Mouse (Mus musculus): Measurements from ENCODE around the gene Gm5741. TPM values are rescaled to one million over a fixed set of nuclear protein-coding genes. Genes with fewer than 3 reads are reported as not detected.
"Not testable (repeated sequence)": the region's sequence is repeated elsewhere in the genome, so short reads cannot be mapped to it uniquely, and the experiment has no call there.

Gm5741 gene
- total and polyA plus RNA-seq, 2 experiments from 2014 or later: 3.0 TPM; not detected in 1

DNA sequence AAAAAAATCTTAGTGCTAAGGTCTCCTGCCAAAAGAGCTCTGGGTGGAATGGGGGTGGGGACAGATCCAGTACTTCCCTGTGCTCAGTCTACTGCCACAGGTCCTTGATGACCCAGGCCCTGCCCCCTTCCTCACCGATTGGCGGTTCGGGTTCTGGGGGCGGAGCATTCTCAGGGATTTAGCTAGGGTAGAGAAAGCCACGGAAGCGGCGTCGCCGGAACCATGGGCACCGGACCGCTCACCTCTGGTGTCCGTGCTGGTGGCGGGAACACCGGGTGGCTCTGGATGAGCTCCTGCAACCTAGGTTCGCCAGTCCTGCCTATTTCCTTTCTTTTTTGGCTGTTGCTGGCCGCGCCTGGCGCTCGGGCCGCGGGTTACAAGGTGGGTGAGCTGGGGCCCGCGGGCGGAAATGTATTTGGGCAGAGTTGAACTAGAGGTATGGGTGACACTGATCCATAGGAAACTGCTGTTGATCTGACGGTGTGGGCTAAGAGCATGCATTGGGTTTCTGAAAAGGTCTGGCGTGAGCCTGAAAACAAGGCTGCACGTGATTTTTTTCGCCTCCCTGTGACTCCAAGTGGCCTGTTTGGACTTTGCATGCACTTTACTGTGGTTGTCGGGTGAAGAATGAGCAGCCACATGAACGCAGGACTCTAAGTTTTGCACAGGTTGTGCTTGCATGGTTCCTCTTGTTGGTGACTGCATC is 15.5 kb upstream of the Gm5741 start, which contains the start of gene Man2b1:
TSS of gene Man2b1 (plus strand) at position 163 of the 706 bp plus-strand sequence.
- WGBS: 3% methylated on average over 30 of the region's 30 CpGs
- TF ChIP-seq CTCF (IDR thresholded peaks at IDR 0.05; ENCODE audit: low read depth): peak; percentile 55
- Histone ChIP-seq H3K9me3 (ENCODE audit: low read length) (no peaks in the 10 kb centered on the region), H3K27ac (ENCODE audit: low read depth, low read length) (no peak within 1 kb of the TSS), H3K36me3 (ENCODE audit: insufficient read depth) (peaks cover 16% of the 10 kb centered on the region), H3K4me2 (ENCODE audit: low read depth) (peak within 1 kb of the TSS; percentile 79), H3K27me3 (ENCODE audit: insufficient read depth, low read length) (no peaks in the 10 kb centered on the region), H3K9ac (peak within 1 kb of the TSS; percentile 74), H3K4me3 (ENCODE audit: low read depth, low read length) (peak within 1 kb of the TSS; percentile 65), H3K4me1 (ENCODE audit: insufficient read depth) (peaks cover 16% of the 10 kb centered on the region)
- DNase-seq (peak; percentile 84), ATAC-seq (peak; percentile 93)

DNA sequence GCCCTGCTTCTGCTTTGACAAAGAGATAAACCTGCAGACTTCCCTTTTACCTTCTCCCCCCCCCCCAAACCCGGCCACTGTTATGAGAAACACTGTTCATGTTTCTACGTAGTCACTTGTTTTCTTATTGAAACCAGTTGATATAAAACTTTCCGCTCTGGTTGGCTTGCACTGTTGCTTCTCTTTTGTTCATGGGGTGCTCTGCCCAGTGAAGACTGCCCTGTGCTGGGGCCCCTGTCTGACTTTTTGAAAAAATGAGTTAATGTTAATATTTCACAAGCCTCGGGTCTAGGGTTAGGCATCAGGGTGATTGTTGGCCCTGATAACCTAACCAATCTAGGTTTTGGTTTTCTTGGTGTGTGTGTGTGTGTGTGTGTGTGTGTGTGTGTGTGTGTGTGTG is 14.4 kb upstream of the Gm5741 start:
- ATAC-seq; H3K27ac ChIP-seq (ENCODE audit: low read depth, low read length); H3K4me2 ChIP-seq (ENCODE audit: low read depth); H3K9ac ChIP-seq; H3K36me3 ChIP-seq (ENCODE audit: insufficient read depth); H3K4me3 ChIP-seq (ENCODE audit: low read depth, low read length); H3K9me3 ChIP-seq (ENCODE audit: low read length); H3K27me3 ChIP-seq (ENCODE audit: insufficient read depth, low read length); DNase-seq: not testable (repeated sequence)
- 92% methylated on average over 4 of the region's 4 CpGs for WGBS
- peaks cover 16% of the 10 kb centered on the region for H3K4me1 ChIP-seq (ENCODE audit: insufficient read depth)

DNA sequence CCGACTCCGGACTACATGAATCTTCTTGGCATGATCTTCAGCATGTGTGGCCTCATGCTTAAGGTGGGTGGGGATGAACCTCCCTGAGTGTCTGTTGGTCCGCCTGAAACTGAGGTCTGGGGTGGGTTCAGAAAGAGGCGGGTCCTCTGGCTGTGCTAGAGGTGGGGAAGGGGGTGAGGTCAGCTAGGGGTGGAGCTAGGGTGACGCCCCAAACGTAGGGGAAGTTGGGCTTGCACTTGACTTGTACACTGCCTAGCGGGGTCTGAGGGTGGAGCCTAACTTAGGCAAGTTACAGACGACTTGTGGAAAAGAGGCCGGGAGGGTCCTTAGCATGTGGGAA is 13.4 kb upstream of the Gm5741 start, which contains the start of gene Wdr83:
TSS of gene Wdr83 (minus strand) at position 91 of the 340 bp plus-strand sequence.
- peaks cover 16% of the 10 kb centered on the region for H3K4me1 ChIP-seq (ENCODE audit: insufficient read depth)
- DNase-seq (no peak), ATAC-seq (no peak)
- H3K9me3 ChIP-seq (ENCODE audit: low read length): no peaks in the 10 kb centered on the region
- peak within 1 kb of the TSS; percentile 99 for H3K4me2 ChIP-seq (ENCODE audit: low read depth)
- H3K4me3 ChIP-seq (ENCODE audit: low read depth, low read length): peak within 1 kb of the TSS; percentile 83
- TF ChIP-seq CTCF (IDR thresholded peaks at IDR 0.05; ENCODE audit: low read depth): no peak
- H3K27ac ChIP-seq (ENCODE audit: low read depth, low read length): peak within 1 kb of the TSS; percentile 69
- H3K27me3 ChIP-seq (ENCODE audit: insufficient read depth, low read length): no peaks in the 10 kb centered on the region
- whole genome bisulfite sequencing: 3% methylated on average over 9 of the region's 9 CpGs
- peak within 1 kb of the TSS; percentile 78 for H3K9ac ChIP-seq
- H3K36me3 ChIP-seq (ENCODE audit: insufficient read depth): peaks cover 9% of the 10 kb centered on the region

DNA sequence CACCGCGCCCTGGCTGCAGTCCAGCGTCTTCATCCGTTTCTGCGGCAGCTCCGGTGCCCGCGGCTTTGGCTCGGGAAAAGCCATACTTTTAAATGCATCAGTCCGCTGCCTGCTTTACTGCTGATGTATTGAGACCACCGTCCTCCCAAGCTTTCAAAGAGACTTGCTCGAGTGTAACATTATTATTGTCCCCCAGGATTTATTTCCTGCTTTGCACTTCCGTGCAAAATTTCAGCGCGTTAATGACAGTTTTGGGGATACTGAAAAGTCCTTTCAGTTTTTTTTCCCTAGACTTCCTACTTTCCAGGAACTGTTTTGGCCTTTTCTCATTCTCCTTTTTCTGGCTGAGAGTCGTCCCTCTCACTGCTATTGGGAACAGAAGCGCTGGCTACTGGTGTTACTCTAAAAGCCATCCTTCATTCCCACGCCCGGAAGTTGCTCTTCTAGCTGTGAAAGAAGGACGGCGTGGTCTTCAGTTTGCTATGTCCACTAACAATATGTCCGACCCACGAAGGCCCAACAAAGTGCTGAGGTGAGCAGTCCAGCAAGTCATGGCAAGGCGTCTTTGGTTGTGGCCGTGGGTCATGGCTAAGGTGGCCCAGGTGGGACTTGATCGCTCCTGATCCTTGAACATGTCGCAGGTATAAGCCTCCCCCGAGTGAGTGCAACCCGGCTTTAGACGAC is 12.9 kb upstream of the Gm5741 start, which contains the start of gene Wdr83os:
TSS of gene Wdr83os (plus strand) at position 209 of the 684 bp plus-strand sequence.
- Histone ChIP-seq H3K27ac (ENCODE audit: low read depth, low read length) (peak within 1 kb of the TSS; percentile 69), H3K27me3 (ENCODE audit: insufficient read depth, low read length) (no peaks in the 10 kb centered on the region), H3K4me3 (ENCODE audit: low read depth, low read length) (peak within 1 kb of the TSS; percentile 83), H3K36me3 (ENCODE audit: insufficient read depth) (peaks cover 14% of the 10 kb centered on the region), H3K4me1 (ENCODE audit: insufficient read depth) (peaks cover 16% of the 10 kb centered on the region), H3K4me2 (ENCODE audit: low read depth) (peak within 1 kb of the TSS; percentile 99), H3K9ac (peak within 1 kb of the TSS; percentile 78), H3K9me3 (ENCODE audit: low read length) (no peaks in the 10 kb centered on the region)
- ATAC-seq: peak; percentile 32; the same call in 1 of the 2 replicates
- DNase-seq: peak; percentile 89
- under 1% methylated on average over 30 of the region's 30 CpGs for WGBS
- TF ChIP-seq CTCF (IDR thresholded peaks at IDR 0.05; ENCODE audit: low read depth): 0 out of 2 replicates have a peak, but pooled peaks have one; percentile 6

DNA sequence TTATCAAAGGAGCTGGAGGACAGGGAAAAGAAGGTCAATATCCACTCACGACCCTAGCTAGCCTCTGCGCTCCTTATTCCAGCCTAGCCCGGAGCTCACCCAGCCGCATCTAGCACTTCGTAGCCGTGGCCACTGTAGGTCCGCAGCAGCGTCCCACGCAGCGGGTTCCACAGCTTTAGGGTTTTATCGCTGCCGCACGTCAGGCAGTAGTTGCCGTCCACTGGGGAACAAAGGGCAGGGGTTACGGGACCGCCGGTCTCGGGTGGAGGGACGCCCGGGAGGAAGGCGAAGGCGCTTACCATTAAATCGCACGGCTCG is 12.4 kb upstream of the Gm5741 start:
- ATAC-seq: no peak
- no peak for TF ChIP-seq CTCF (IDR thresholded peaks at IDR 0.05; ENCODE audit: low read depth)
- peak; percentile 13 for DNase-seq

DNA sequence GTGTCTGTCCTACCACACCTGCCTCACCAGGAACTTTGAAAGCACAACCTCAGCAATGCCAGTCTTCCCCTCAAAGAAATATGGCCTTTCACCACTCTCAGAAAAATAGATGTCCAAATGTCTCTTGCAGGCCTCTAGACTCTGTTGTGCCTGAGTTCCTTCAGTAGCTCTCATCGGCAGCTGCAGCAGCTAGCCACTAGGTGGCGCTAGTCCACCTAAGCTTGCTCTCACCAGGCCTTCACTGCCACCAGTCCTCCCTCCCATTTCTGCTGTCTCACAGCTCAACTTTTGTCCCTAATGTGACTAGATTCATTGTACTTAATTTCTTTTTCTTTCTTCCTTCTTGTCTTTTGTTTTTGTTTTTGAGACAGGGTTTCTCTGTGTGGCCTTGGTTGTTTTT is 9.2 kb upstream of the Gm5741 start:
- Histone ChIP-seq H3K27ac (ENCODE audit: low read depth, low read length) (no peak overlapping the region), H3K4me3 (ENCODE audit: low read depth, low read length) (no peak overlapping the region), H3K4me2 (ENCODE audit: low read depth) (no peak overlapping the region), H3K9ac (no peak overlapping the region), H3K9me3 (ENCODE audit: low read length) (no peaks in the 10 kb centered on the region), H3K36me3 (ENCODE audit: insufficient read depth) (peaks cover 38% of the 10 kb centered on the region), H3K4me1 (ENCODE audit: insufficient read depth) (peaks cover 19% of the 10 kb centered on the region), H3K27me3 (ENCODE audit: insufficient read depth, low read length) (no peaks in the 10 kb centered on the region)
- peak; percentile 81 for ATAC-seq
- DNase-seq: peak; percentile 93
- peak; percentile 97 for TF ChIP-seq CTCF (IDR thresholded peaks at IDR 0.05; ENCODE audit: low read depth)
- 0% methylated on average over 2 of the region's 2 CpGs for WGBS

More for the DNA sequence above, 12.4 kb upstream of the Gm5741 start:
- H3K36me3 ChIP-seq (ENCODE audit: insufficient read depth): peaks cover 19% of the 10 kb centered on the region
- H3K27me3 ChIP-seq (ENCODE audit: insufficient read depth, low read length): no peaks in the 10 kb centered on the region
- peak overlapping the region; percentile 78 for H3K9ac ChIP-seq
- H3K9me3 ChIP-seq (ENCODE audit: low read length): no peaks in the 10 kb centered on the region
- peaks cover 16% of the 10 kb centered on the region for H3K4me1 ChIP-seq (ENCODE audit: insufficient read depth)
- WGBS: under 1% methylated on average over 25 of the region's 25 CpGs
- H3K4me2 ChIP-seq (ENCODE audit: low read depth): peak overlapping the region; percentile 99
- H3K27ac ChIP-seq (ENCODE audit: low read depth, low read length): peak overlapping the region; percentile 69
- peak overlapping the region; percentile 83 for H3K4me3 ChIP-seq (ENCODE audit: low read depth, low read length)

DNA sequence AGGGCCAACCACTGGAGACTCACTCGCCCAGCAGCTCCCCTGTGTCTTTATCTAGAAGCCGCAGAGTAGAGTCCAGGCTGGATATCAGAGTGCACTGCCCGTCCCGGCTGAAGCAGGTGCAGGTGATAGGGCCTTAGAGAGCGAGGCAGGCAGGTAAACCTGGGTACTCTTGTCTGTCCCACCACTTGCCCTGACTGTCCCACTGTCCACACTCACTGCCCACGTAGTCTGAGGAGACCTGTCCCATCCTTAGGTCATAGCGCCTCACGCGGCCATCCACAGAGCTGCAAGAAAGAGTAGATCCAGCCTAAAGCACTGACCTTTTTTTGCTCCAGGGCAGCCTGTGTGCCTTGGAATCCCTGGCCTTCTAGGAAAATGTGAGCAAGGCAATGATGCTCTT is 8.2 kb upstream of the Gm5741 start:
- Histone ChIP-seq H3K27ac (ENCODE audit: low read depth, low read length) (no peak overlapping the region), H3K4me2 (ENCODE audit: low read depth) (no peak overlapping the region), H3K9ac (no peak overlapping the region), H3K4me3 (ENCODE audit: low read depth, low read length) (no peak overlapping the region), H3K27me3 (ENCODE audit: insufficient read depth, low read length) (no peaks in the 10 kb centered on the region), H3K36me3 (ENCODE audit: insufficient read depth) (peaks cover 38% of the 10 kb centered on the region), H3K9me3 (ENCODE audit: low read length) (no peaks in the 10 kb centered on the region), H3K4me1 (ENCODE audit: insufficient read depth) (peaks cover 17% of the 10 kb centered on the region)
- DNase-seq (no peak), ATAC-seq (no peak)
- WGBS: 83% methylated on average over 9 of the region's 9 CpGs
- TF ChIP-seq CTCF (IDR thresholded peaks at IDR 0.05; ENCODE audit: low read depth): peak; percentile 54
